Mouse (Mus musculus) forebrain, embryonic 10.5 days (tissue): Measurements from ENCODE around the gene Dip2c. TPM values are rescaled to one million over a fixed set of nuclear protein-coding genes. Genes with fewer than 3 reads are reported as not detected.

Experiments used
- DNase-seq: peaks from one replicate; pipeline ENCODE4 v3.0.0-alpha.2; 2017; ENCODE audit warnings: low spot score; ENCODE audit errors: extremely low spot score
- H3K27ac ChIP-seq: fragments of 300-500 bp; sonication (generic); 2 replicates; pipeline ENCODE4 v1.5.1; 2016; ENCODE audit warnings: mild to moderate bottlenecking
- H3K27me3 ChIP-seq: fragments of 300-500 bp; sonication (generic); 2 replicates; pipeline ENCODE4 v1.6.1; 2016; ENCODE audit warnings: mild to moderate bottlenecking; ENCODE audit not compliant: poor library complexity, severe bottlenecking
- H3K36me3 ChIP-seq: fragments of 300-500 bp; sonication (generic); replicated peaks from 2 replicates; pipeline ENCODE4 v1.6.1; 2016; ENCODE audit warnings: mild to moderate bottlenecking, moderate library complexity
- H3K4me1 ChIP-seq: fragments of 300-500 bp; sonication (generic); 2 replicates; pipeline ENCODE4 v1.6.1; 2016
- H3K4me3 ChIP-seq: fragments of 300-500 bp; sonication (generic); 2 replicates; pipeline ENCODE4 v1.5.1; 2016; ENCODE audit warnings: mild to moderate bottlenecking, moderate library complexity
- H3K9me3 ChIP-seq: fragments of 300-500 bp; sonication (generic); 2 replicates; pipeline ENCODE4 v1.6.1; 2016; ENCODE audit warnings: mild to moderate bottlenecking, moderate library complexity
- WGBS: fragments of 180-500 bp; shearing (Covaris S2); methylation state at CpG from one replicate; pipeline ENCODE4 v1.1.7; 2016; 5-methylcytosine and 5-hydroxymethylcytosine counted together
- polyA plus RNA-seq: library from polyadenylated mRNA; unstranded; fragments of >200 nt; fragmentation: Nextera tagmentation; extraction: Ambion mirVana; gene quantifications from 2 replicates; pipeline ENCODE4 v1.2.1, GENCODE M21; 2016

Gene Dip2c
- polyA plus RNA-seq, 1 experiment from 2014 or later, result 4.5 TPM

DNA sequence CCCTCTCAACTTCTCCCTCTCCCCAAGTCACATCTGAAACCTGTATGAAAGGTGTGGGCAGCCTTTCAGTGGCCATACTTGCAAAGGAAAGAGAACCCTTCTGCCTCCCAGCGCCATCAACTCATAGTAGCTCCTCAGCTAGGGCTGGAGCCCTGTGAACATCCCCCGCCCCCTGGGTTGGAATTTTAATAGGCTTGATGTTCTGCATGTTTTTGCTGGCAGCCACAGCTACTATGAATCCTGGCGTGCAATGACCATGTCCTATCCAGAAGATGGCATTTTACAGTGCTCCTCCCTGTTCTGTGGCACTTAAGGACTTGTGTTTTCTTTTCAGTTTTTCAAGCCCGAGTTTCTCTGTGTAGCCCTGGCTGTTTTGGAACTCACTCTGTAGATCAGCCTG lies 166.7 kb downstream of the Dip2c start:
- H3K4me1 ChIP-seq, result no peaks in the 10 kb centered on the region
- no peak overlapping the region for H3K27ac ChIP-seq
- no peak for DNase-seq
- H3K9me3 ChIP-seq, result peaks cover 6% of the 10 kb centered on the region; the same call in 1 of the 2 replicates
- no peak overlapping the region for H3K4me3 ChIP-seq
- WGBS, result 93% methylated on average over 4 of the region's 4 CpGs
- no peaks in the 10 kb centered on the region for H3K36me3 ChIP-seq
- H3K27me3 ChIP-seq, result no peaks in the 10 kb centered on the region

- H3K27me3 ChIP-seq, result no peaks in the 10 kb centered on the region
- H3K27ac ChIP-seq, result no peak overlapping the region
- H3K4me1 ChIP-seq, result no peaks in the 10 kb centered on the region
- 91% methylated on average over 6 of the region's 6 CpGs for WGBS
- no peaks in the 10 kb centered on the region for H3K9me3 ChIP-seq
- H3K36me3 ChIP-seq, result no peaks in the 10 kb centered on the region
- DNase-seq, result no peak
- H3K4me3 ChIP-seq, result no peak overlapping the region
Observed at GRCm38 (mm10) chr13:9445533-9446294, 169.4 kb downstream of the Dip2c start.

- Histone ChIP-seq H3K27ac (no peak overlapping the region), H3K4me1 (peaks cover 2% of the 10 kb centered on the region; the same call in 1 of the 2 replicates), H3K27me3 (no peaks in the 10 kb centered on the region), H3K4me3 (no peak overlapping the region), H3K9me3 (no peaks in the 10 kb centered on the region), H3K36me3 (no peaks in the 10 kb centered on the region)
- WGBS, result 97% methylated on average over 4 of the region's 4 CpGs
- no peak for DNase-seq
Observed at GRCm38 (mm10) chr13:9446448-9447115, 170.3 kb downstream of the Dip2c start.

- Histone ChIP-seq H3K4me1 (peaks cover 14% of the 10 kb centered on the region; the same call in 1 of the 2 replicates), H3K27ac (no peak overlapping the region), H3K36me3 (no peaks in the 10 kb centered on the region), H3K9me3 (no peaks in the 10 kb centered on the region), H3K4me3 (no peak overlapping the region), H3K27me3 (no peaks in the 10 kb centered on the region)
- 83% methylated on average over 3 of the region's 3 CpGs for WGBS
- DNase-seq, result no peak
Observed at GRCm38 (mm10) chr13:9450276-9450675, 173.9 kb downstream of the Dip2c start.

DNA sequence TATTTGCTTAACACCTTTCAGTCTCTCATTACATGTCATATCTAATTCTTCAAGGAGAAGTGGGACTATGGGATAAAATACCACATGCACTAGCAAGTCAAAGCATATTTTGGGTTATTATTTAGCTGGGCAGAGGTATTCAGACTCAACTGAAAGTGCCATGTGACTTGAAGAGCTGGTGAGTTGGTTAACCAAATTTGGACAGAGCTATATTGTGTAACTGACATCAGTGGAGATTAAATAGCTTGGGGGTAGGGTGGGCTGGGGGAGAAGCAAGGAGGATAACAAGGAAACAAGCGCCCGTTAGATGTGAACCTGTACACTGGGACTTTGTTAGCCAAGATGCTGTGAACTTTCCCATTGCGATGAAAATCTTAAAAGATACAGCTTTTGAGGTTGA lies 175.6 kb downstream of the Dip2c start:
- Histone ChIP-seq H3K4me3 (no peak overlapping the region), H3K27ac (no peak overlapping the region), H3K4me1 (peaks cover 14% of the 10 kb centered on the region; the same call in 1 of the 2 replicates), H3K9me3 (no peaks in the 10 kb centered on the region), H3K36me3 (no peaks in the 10 kb centered on the region), H3K27me3 (no peaks in the 10 kb centered on the region)
- no peak for DNase-seq
- 86% methylated on average over 3 of the region's 3 CpGs for WGBS

DNA sequence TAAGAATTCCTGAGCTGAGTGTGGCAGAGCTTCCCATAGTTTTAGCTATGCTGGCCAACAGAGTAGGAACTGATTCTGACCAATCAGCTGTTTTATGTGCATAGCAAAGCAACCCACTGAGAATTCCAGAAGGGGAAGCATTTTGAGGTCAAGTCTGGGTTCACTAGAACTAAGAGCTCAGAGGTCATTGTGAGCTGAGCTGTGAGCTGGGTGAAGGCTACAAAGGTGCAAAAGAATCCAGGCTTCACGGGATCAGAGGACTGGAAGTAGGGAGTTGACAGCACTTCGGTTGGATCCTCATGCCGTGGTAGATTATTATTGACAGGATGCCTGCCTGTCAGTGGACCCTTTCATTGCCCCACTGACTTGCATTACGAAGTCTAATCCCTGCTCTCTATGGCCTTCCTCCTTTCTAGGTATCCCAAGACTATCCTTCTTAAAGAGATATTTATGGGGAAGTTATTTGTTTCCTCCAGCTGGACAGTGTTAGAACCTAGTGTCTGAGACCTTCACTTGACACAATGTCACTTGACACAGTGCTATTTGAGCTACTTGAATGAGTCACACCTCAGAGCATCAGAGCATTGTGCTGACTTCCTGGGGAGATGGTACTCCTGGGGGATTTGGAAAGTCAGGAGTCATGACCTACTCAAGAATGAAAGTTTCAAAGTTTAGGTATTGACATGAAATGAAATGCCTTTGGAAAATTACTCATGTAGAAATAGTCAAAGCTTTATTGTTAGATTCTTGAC lies 178.3 kb downstream of the Dip2c start:
- WGBS, result 66% methylated on average over 4 of the region's 4 CpGs
- Histone ChIP-seq H3K27ac (no peak overlapping the region), H3K9me3 (no peaks in the 10 kb centered on the region), H3K27me3 (no peaks in the 10 kb centered on the region), H3K4me1 (peaks cover 14% of the 10 kb centered on the region; the same call in 1 of the 2 replicates), H3K36me3 (no peaks in the 10 kb centered on the region), H3K4me3 (no peak overlapping the region)
- no peak for DNase-seq

- H3K36me3 ChIP-seq, result no peaks in the 10 kb centered on the region
- H3K27ac ChIP-seq, result no peak overlapping the region
- no peaks in the 10 kb centered on the region for H3K27me3 ChIP-seq
- 63% methylated on average over 1 of the region's 1 CpGs for WGBS
- H3K4me3 ChIP-seq, result no peak overlapping the region
- H3K9me3 ChIP-seq, result no peaks in the 10 kb centered on the region
- DNase-seq, result no peak
- H3K4me1 ChIP-seq, result peaks cover 14% of the 10 kb centered on the region; the same call in 1 of the 2 replicates
Observed at GRCm38 (mm10) chr13:9455979-9456378, 179.7 kb downstream of the Dip2c start.

DNA sequence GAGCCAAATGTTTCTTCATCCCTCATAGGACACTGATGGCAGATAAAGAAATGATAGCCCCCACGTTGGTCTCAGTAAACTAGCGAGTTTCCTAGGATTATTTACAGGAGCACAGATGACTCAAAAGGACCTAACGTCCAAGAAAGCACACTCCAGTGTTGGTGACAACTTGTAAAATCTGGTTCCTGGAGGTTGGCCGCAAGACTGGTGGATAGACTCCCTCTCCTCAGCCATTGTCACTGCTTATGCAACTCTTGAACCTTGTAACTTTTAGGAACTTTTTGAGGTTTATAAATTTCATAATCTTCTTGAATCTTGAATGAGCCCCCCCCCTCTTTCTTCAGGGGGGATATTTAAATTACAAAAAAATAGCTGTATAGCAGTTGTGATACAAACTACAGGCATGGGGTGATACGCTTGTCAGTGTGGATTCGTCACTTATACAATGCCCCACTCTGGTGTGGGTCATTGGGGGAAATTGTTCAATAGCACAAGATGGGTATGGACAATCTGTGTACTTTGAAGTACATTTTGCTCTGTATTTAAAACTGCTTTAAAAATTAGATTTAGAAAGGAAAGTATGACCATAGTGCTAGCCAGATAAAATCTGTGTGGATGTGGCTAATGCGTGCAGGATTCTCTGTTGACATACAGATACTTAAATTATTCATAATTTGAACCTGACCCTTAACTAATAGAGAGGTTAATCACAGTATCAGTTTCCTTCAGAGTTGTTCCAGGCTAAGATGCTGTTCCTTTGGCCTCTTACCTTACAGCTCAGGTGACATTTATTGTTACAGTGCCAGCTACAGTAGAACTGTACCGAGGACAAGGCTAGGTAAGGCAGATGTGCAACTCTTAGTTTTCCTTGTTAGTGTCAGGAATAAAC lies 181.3 kb downstream of the Dip2c start:
- Histone ChIP-seq H3K9me3 (no peaks in the 10 kb centered on the region), H3K36me3 (no peaks in the 10 kb centered on the region), H3K4me1 (peaks cover 6% of the 10 kb centered on the region; the same call in 1 of the 2 replicates), H3K4me3 (no peak overlapping the region), H3K27ac (no peak overlapping the region), H3K27me3 (no peaks in the 10 kb centered on the region)
- DNase-seq, result no peak
- WGBS, result 90% methylated on average over 8 of the region's 8 CpGs

DNA sequence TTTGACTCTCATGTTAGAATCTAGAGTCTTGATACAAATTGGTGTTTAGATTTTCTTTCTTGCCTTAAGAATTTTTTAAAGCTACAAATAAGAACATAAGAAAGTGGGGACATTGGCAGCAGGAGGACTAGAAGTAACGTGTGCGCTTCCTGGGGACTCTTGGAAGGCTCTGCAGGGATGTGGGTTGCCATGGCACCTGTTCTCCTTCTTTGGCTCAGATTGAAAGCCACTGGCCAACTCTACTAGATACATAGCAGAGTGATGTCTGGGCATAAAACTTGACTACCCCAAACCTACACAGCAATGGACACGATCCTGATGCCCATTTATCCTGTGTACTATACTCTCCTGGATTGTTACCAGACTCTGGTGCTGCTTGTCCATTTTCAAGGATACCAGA lies 188.1 kb downstream of the Dip2c start:
- no peaks in the 10 kb centered on the region for H3K4me1 ChIP-seq
- H3K27me3 ChIP-seq, result no peaks in the 10 kb centered on the region
- H3K9me3 ChIP-seq, result no peaks in the 10 kb centered on the region
- H3K27ac ChIP-seq, result no peak overlapping the region
- no peak overlapping the region for H3K4me3 ChIP-seq
- H3K36me3 ChIP-seq, result no peaks in the 10 kb centered on the region
- 90% methylated on average over 3 of the region's 3 CpGs for WGBS
- no peak for DNase-seq

- H3K36me3 ChIP-seq, result no peaks in the 10 kb centered on the region
- 40% methylated on average over 1 of the region's 1 CpGs for WGBS
- H3K4me3 ChIP-seq, result no peak overlapping the region
- H3K27me3 ChIP-seq, result no peaks in the 10 kb centered on the region
- peak; percentile 39 for DNase-seq
- H3K27ac ChIP-seq, result no peak overlapping the region
- H3K9me3 ChIP-seq, result no peaks in the 10 kb centered on the region
- no peaks in the 10 kb centered on the region for H3K4me1 ChIP-seq
Observed at GRCm38 (mm10) chr13:9467216-9467615, 190.9 kb downstream of the Dip2c start.

DNA sequence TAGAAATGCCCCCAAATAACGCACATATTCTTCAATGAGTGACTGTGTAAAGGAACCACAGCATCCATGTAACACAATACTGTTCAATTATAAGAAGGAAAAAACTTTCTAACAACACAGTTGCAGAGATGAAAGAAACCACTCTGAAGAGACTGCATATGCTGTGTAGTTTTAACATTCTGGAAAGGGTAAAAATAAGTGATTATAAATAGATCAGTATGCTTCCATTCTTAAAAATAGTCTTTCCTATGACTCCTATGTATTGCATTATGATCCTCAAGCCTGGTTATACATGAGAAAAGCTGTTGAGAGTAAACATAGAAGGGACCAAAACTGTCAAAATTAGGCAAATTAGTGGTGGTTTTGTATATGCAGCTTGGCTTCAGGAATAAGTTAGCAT lies 197.1 kb downstream of the Dip2c start:
- no peak overlapping the region for H3K27ac ChIP-seq
- no peaks in the 10 kb centered on the region for H3K36me3 ChIP-seq
- H3K4me3 ChIP-seq, result no peak overlapping the region
- no peak for DNase-seq
- peaks cover 4% of the 10 kb centered on the region; the same call in 1 of the 2 replicates for H3K9me3 ChIP-seq
- no peaks in the 10 kb centered on the region for H3K27me3 ChIP-seq
- 89% methylated on average over 1 of the region's 1 CpGs for WGBS
- no peaks in the 10 kb centered on the region for H3K4me1 ChIP-seq

- Histone ChIP-seq H3K27ac (no peak overlapping the region), H3K27me3 (no peaks in the 10 kb centered on the region), H3K9me3 (no peaks in the 10 kb centered on the region), H3K4me1 (no peaks in the 10 kb centered on the region), H3K36me3 (no peaks in the 10 kb centered on the region), H3K4me3 (no peak overlapping the region)
- 93% methylated on average over 1 of the region's 1 CpGs for WGBS
- DNase-seq, result no peak
Observed at GRCm38 (mm10) chr13:9481722-9482121, 205.4 kb downstream of the Dip2c start.
